Mouse (Mus musculus) hindbrain, embryonic 15.5 days (tissue): ENCODE data around the gene Cldn19. TPM values are rescaled to one million over a fixed set of nuclear protein-coding genes. Genes with fewer than 3 reads are reported as not detected.
"Not testable (repeated sequence)": the region's sequence is repeated elsewhere in the genome, so short reads cannot be mapped to it uniquely, and the experiment has no call there.

Source experiments
- ATAC-seq: fragments of 200-750 bp; cut with Nextera tagmentation; 2 replicates; pipeline ENCODE4 v1.8.0; 2017; ENCODE audit warnings: low read depth, moderate number of reproducible peaks, moderate TSS enrichment; ENCODE audit not compliant: low FRiP score
- H3K27ac ChIP-seq: fragments of 300-500 bp; sonication (generic); replicated peaks from 2 replicates; pipeline ENCODE4 v1.5.1; 2015; ENCODE audit warnings: mild to moderate bottlenecking, inconsistent platforms
- H3K27me3 ChIP-seq: fragments of 300-500 bp; sonication (generic); 2 replicates; pipeline ENCODE4 v1.6.1; 2015; ENCODE audit warnings: control low read depth, inconsistent platforms
- H3K36me3 ChIP-seq: fragments of 300-500 bp; sonication (generic); 2 replicates; pipeline ENCODE4 v1.6.1; 2015; ENCODE audit warnings: control low read depth, inconsistent platforms
- H3K4me1 ChIP-seq: fragments of 300-500 bp; sonication (generic); replicated peaks from 2 replicates; pipeline ENCODE4 v1.6.1; 2015; ENCODE audit warnings: control low read depth, inconsistent platforms
- H3K4me2 ChIP-seq: fragments of 300-500 bp; sonication (generic); 2 replicates; pipeline ENCODE4 v1.6.1; 2015; ENCODE audit warnings: moderate library complexity, mild to moderate bottlenecking, inconsistent platforms
- H3K4me3 ChIP-seq: fragments of 300-500 bp; sonication (generic); 2 replicates; pipeline ENCODE4 v1.5.1; 2015; ENCODE audit warnings: mild to moderate bottlenecking, inconsistent platforms
- H3K9ac ChIP-seq: fragments of 300-500 bp; sonication (generic); 2 replicates; pipeline ENCODE4 v1.6.1; 2015; ENCODE audit warnings: inconsistent platforms
- H3K9me3 ChIP-seq: fragments of 300-500 bp; sonication (generic); 2 replicates; pipeline ENCODE4 v1.6.1; 2016; ENCODE audit warnings: control low read depth, inconsistent platforms
- WGBS: fragments of 180-500 bp; shearing (Covaris S2); methylation state at CpG from one replicate; pipeline ENCODE4 v1.1.7; 2015; 5-methylcytosine and 5-hydroxymethylcytosine counted together
- polyA plus RNA-seq: library from polyadenylated mRNA; unstranded; fragments of >200 nt; fragmentation: Nextera tagmentation; extraction: Ambion mirVana; gene quantifications from 2 replicates; pipeline ENCODE4 v1.2.1, GENCODE M21; 2015

Gene Cldn19
- polyA plus RNA-seq, 1 experiment from 2014 or later: 1.2 TPM

DNA sequence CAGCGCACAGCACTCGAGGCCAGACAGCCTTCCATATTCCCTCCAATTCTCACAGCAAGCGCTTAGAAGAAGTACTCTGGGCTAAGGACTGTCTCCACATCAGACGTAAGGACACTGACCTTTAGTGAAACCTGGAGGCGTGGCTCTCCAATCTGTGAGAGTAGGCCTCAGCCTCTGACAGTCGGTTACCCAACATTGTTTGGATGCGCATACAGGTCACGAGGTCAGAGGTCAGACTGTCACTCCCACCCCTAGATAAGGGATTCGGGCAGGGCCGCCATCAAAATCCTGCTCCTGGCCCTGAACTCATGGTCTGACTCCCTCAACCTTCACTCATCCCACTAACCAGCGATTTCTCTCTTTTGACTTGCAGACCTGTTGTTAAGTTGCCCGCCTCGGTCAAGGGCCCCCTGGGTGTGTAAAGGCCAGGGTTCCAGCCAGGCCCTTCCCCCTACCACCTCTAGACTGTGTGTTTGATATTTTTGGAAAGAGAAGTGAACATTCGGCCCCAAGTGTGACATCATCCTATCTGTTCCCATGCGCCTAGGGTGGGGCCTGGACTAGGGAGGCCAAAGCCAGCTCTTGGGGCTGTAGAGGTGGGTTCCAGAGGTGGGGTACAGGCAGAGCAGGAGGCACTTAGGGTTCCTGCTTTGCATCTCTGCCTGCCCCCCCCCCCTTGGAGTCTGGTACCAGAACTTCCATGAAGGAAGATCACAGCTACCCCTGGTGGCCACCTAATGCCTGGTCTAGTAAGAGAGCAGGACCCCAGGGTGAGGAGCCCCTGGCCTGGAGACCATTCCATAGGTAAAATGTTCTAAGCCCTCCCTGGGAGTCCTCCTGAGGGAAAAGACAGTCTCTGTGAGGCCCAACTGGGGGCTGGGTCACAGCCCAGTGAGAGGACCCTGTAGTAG lies 4.4 kb downstream of the Cldn19 start:
- 77% methylated on average over 15 of the region's 15 CpGs for WGBS
- Histone ChIP-seq H3K4me3 (no peak overlapping the region), H3K9me3 (no peaks in the 10 kb centered on the region), H3K9ac (no peak overlapping the region), H3K27ac (no peak overlapping the region), H3K4me2 (no peak overlapping the region), H3K27me3 (no peaks in the 10 kb centered on the region), H3K36me3 (no peaks in the 10 kb centered on the region), H3K4me1 (peaks cover 8% of the 10 kb centered on the region; the same call in 1 of the 2 replicates)
- ATAC-seq: no peak

GRCm38 (mm10) chr4:119261087-119261713 lies 6.0 kb downstream of the Cldn19 start:
- Histone ChIP-seq H3K36me3 (no peaks in the 10 kb centered on the region; the same call in 1 of the 2 replicates), H3K4me3 (no peak overlapping the region), H3K9me3 (no peaks in the 10 kb centered on the region), H3K9ac (no peak overlapping the region), H3K27me3 (no peaks in the 10 kb centered on the region), H3K27ac (no peak overlapping the region), H3K4me1 (no peaks in the 10 kb centered on the region), H3K4me2 (no peak overlapping the region)
- WGBS: 64% methylated on average over 7 of the region's 7 CpGs
- no peak for ATAC-seq

DNA sequence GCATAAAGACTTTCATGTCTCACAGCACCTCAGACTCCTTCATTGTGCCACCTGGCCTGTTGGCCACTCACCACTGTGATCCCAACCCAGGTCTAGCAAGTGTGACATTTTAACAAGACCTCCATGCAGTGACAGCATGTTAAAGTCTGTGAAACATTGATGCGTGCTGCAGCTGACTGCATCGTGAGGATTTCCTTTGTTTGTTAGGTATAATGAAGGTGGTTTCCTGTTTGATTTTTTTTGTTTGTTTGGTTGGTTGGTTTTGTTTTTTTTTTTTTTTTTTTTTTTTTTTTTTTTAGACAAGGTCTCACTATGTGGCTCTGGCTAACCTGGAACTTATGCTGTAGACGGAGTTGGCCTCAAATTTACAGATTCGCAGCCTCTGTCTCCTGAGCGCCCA lies 7.3 kb downstream of the Cldn19 start:
- Histone ChIP-seq H3K36me3 (no peaks in the 10 kb centered on the region; the same call in 1 of the 2 replicates), H3K27ac (no peak overlapping the region), H3K9ac (no peak overlapping the region), H3K4me1 (no peaks in the 10 kb centered on the region), H3K4me3 (no peak overlapping the region), H3K27me3 (no peaks in the 10 kb centered on the region), H3K4me2 (no peak overlapping the region), H3K9me3 (no peaks in the 10 kb centered on the region)
- no peak for ATAC-seq
- WGBS: 92% methylated on average over 5 of the region's 5 CpGs

DNA sequence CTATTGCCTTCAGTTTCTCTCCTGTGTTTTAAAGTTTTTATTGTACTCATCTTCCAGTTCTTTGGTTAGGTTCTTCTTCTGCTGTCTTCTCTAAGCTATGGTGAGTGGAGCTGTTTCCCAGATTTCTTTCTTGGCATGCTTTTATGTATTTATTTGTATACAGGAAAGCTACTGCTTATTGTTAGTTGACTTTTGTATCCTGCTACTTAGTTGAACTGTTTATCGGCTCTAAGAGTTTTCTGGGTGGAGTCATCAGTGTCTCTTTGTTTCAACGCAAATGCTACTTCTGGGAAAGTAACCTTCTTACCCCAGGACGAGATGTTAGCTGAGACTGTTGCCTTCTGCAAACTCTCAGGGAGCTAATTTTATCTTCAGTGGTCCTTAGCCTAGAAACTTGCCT lies 8.2 kb downstream of the Cldn19 start:
- H3K27ac ChIP-seq: no peak overlapping the region
- H3K4me1 ChIP-seq: no peaks in the 10 kb centered on the region
- no peak overlapping the region for H3K4me2 ChIP-seq
- no peaks in the 10 kb centered on the region for H3K9me3 ChIP-seq
- no peak for ATAC-seq
- no peak overlapping the region for H3K9ac ChIP-seq
- no peaks in the 10 kb centered on the region; the same call in 1 of the 2 replicates for H3K36me3 ChIP-seq
- 78% methylated on average over 3 of the region's 3 CpGs for WGBS
- H3K4me3 ChIP-seq: no peak overlapping the region
- H3K27me3 ChIP-seq: no peaks in the 10 kb centered on the region

- WGBS: 81% methylated on average over 13 of the region's 13 CpGs
- H3K4me3 ChIP-seq: no peak overlapping the region
- H3K36me3 ChIP-seq: peaks cover 18% of the 10 kb centered on the region
- no peak overlapping the region for H3K9ac ChIP-seq
- H3K9me3 ChIP-seq: no peaks in the 10 kb centered on the region
- H3K4me2 ChIP-seq: no peak overlapping the region
- no peak for ATAC-seq
- no peaks in the 10 kb centered on the region for H3K4me1 ChIP-seq
- H3K27ac ChIP-seq: no peak overlapping the region
- no peaks in the 10 kb centered on the region for H3K27me3 ChIP-seq
Observed at GRCm38 (mm10) chr4:119266606-119267005, 11.4 kb downstream of the Cldn19 start.

- Histone ChIP-seq H3K4me1 (no peaks in the 10 kb centered on the region), H3K9ac (no peak overlapping the region), H3K36me3 (peaks cover 81% of the 10 kb centered on the region), H3K9me3 (no peaks in the 10 kb centered on the region), H3K4me3 (no peak overlapping the region), H3K27ac (no peak overlapping the region), H3K27me3 (no peaks in the 10 kb centered on the region), H3K4me2 (no peak overlapping the region)
- WGBS: 82% methylated on average over 1 of the region's 1 CpGs
- no peak for ATAC-seq
Observed at GRCm38 (mm10) chr4:119274627-119275026, 19.4 kb downstream of the Cldn19 start.

- Histone ChIP-seq H3K27ac (peak overlapping the region; percentile 34; the same call in 1 of the 2 replicates), H3K36me3 (peaks cover 80% of the 10 kb centered on the region), H3K27me3 (no peaks in the 10 kb centered on the region), H3K4me3 (no peak overlapping the region), H3K4me1 (no peaks in the 10 kb centered on the region), H3K9ac (no peak overlapping the region), H3K4me2 (no peak overlapping the region), H3K9me3 (no peaks in the 10 kb centered on the region)
- 92% methylated on average over 2 of the region's 2 CpGs for WGBS
- no peak for ATAC-seq
Observed at GRCm38 (mm10) chr4:119275226-119275625, 20.0 kb downstream of the Cldn19 start.

- no peak for ATAC-seq
- H3K36me3 ChIP-seq: peaks cover 79% of the 10 kb centered on the region
Observed at GRCm38 (mm10) chr4:119275726-119276125, 20.5 kb downstream of the Cldn19 start.

GRCm38 (mm10) chr4:119278784-119279183 lies 23.6 kb downstream of the Cldn19 start:
- ATAC-seq, H3K4me2 ChIP-seq, H3K9me3 ChIP-seq, H3K9ac ChIP-seq, H3K27ac ChIP-seq, H3K4me1 ChIP-seq, H3K4me3 ChIP-seq, H3K27me3 ChIP-seq: not testable (repeated sequence)
- peaks cover 77% of the 10 kb centered on the region for H3K36me3 ChIP-seq
- WGBS: 89% methylated on average over 15 of the region's 15 CpGs

More at GRCm38 (mm10) chr4:119275726-119276125, 20.5 kb downstream of the Cldn19 start:
- Histone ChIP-seq H3K4me3 (no peak overlapping the region), H3K4me1 (no peaks in the 10 kb centered on the region), H3K27me3 (no peaks in the 10 kb centered on the region), H3K4me2 (no peak overlapping the region), H3K9me3 (no peaks in the 10 kb centered on the region), H3K27ac (peak overlapping the region; percentile 34; the same call in 1 of the 2 replicates), H3K9ac (no peak overlapping the region)
- 93% methylated on average over 1 of the region's 2 CpGs for WGBS

GRCm38 (mm10) chr4:119284861-119285260 lies 29.6 kb downstream of the Cldn19 start:
- H3K4me3 ChIP-seq: no peak overlapping the region
- H3K4me1 ChIP-seq: peaks cover 16% of the 10 kb centered on the region
- ATAC-seq: no peak
- peaks cover 42% of the 10 kb centered on the region for H3K36me3 ChIP-seq
- no peak overlapping the region for H3K4me2 ChIP-seq
- no peaks in the 10 kb centered on the region for H3K9me3 ChIP-seq
- no peaks in the 10 kb centered on the region for H3K27me3 ChIP-seq
- H3K27ac ChIP-seq: no peak overlapping the region
- H3K9ac ChIP-seq: no peak overlapping the region
- WGBS: 91% methylated on average over 1 of the region's 1 CpGs

DNA sequence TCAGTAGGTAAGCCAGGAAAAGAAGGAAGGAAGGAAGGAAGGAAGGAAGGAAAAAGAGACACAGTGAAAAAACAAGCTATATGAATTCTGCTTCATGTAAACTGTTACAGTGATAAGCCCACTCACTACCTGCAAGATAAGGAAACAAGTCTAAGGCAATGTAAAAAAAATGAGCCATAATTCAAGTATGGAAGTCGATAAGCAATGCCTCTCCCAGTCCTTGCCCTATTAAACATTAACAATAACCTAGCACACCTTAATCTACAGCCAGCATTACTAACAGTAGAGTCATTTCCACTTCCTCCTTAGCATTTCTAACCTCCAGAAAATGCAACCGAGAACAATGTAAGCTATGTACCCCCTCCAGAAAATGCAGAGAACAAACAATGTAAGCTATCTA lies 30.1 kb downstream of the Cldn19 start:
- H3K4me1 ChIP-seq: peaks cover 20% of the 10 kb centered on the region
- no peak for ATAC-seq
- WGBS: 82% methylated on average over 2 of the region's 2 CpGs
- peaks cover 38% of the 10 kb centered on the region for H3K36me3 ChIP-seq
- H3K27me3 ChIP-seq: no peaks in the 10 kb centered on the region
- no peak overlapping the region for H3K4me2 ChIP-seq
- no peak overlapping the region for H3K4me3 ChIP-seq
- H3K27ac ChIP-seq: no peak overlapping the region
- no peaks in the 10 kb centered on the region for H3K9me3 ChIP-seq
- H3K9ac ChIP-seq: no peak overlapping the region

DNA sequence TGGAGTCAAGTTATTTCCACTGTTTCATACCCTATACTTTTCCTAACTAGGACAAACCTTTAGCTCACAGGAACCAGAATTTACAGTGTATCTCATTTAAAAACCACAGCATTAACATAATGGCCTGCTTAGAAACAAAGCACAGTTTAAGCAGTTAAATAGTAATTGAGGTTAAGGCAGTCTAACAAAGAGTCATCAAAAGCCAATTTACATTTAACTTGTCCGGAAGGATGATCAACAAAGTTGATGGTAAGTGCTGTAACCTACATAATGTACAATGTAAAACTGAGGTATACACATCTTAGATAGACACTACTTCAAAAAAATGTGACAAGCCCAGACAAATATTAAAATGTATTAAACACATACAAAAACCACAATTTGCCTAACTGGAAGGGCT lies 36.7 kb downstream of the Cldn19 start:
- Histone ChIP-seq H3K4me1 (peaks cover 49% of the 10 kb centered on the region), H3K9ac (peak overlapping the region; percentile 92), H3K4me3 (peak overlapping the region; percentile 79), H3K4me2 (peak overlapping the region; percentile 71), H3K36me3 (no peaks in the 10 kb centered on the region), H3K27ac (no peak overlapping the region), H3K27me3 (no peaks in the 10 kb centered on the region), H3K9me3 (no peaks in the 10 kb centered on the region)
- 76% methylated on average over 1 of the region's 1 CpGs for whole genome bisulfite sequencing
- ATAC-seq: no peak
